Mouse (Mus musculus): ENCODE results near the gene H6pd. TPM values are rescaled to one million over a fixed set of nuclear protein-coding genes. Genes with fewer than 3 reads are reported as not detected.

Gene H6pd
- 10 to 100 TPM; 31.4 to 33.6 TPM for total RNA-seq (2023)

DNA sequence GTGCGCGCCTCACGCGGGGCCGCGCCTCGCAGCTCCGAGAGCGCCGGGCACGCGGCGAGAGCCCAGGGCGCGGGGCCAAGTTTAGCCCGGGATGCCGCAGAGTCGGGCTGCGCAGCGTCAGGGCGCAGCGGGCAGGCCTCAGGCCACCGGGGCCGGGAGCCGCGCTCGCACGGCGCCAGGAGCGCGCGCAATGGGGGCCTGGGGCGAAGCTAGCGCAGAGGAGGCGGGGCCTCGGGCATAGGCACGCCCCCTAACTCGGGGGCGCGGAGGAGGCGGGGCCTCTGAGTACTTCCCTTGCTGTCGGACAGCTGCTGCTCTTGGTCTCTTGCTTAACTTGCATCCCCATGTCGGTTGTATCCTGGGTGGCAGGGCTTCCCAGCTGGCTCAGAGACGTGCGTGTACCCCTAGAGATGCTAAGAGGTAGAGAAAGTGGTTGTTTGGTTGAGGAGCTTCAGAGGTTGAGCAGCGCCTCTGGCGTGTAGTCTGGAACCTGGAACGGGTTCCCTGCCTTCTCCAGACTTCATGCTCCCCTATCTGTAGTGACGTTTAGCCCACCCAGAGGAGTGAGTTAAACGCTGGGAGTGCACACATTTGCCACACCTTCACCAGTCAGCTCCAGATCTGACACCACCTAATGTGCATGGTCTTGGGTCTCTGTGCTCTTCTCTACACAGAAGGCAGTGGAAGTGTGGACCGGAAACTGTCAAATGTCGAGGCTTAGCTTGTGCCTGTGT lies at the start of gene H6pd:
TSS of gene H6pd (minus strand) at position 171 of the 734 bp plus-strand sequence.

DNA sequence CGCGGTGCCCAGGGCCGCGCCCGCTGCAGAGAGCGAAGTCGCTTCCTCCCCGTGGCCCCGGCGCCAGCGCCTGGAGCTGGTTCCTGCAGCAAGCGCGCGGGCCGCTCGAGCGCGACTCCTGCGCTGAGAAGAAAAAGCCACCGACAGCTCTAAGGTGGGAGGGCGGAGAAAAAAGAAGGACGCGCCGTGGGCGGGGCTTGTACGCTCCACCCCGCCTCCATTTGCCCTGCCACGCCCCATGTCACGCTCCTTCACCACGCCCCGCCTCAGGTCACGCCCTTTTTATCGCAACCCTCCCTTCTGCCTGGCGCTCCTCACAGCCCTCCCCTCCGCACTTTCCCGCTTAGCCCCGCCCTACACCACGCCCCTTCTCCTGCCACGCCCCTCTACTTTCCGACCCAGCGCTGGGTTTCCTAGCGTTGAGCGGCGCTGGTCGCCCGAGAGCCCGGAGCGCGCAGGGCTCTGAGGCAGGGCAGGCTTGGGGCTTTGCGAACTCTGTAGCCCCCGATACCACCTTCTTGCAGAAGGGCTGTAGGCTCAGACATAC lies 53.9 kb downstream of the H6pd start, which contains the start of gene Spsb1:
TSS of gene Spsb1 (minus strand) at position 151 of the 547 bp plus-strand sequence.

Other genes starting within 250 kb of the H6pd start
- gene Slc25a33, start 234.7 kb downstream of the H6pd start, total RNA-seq (2023) = 1 to 10 TPM; 3.9 to 5.6 TPM
- gene Spsb1, start 54.0 kb downstream of the H6pd start, total RNA-seq (2023) = 10 to 100 TPM; 12.4 to 14.2 TPM
- 1 to 10 TPM; 1.5 to 2.0 TPM for gene Gpr157, start 78.3 kb upstream of the H6pd start, total RNA-seq (2023)
- not detected for gene Slc2a5, start 110.3 kb upstream of the H6pd start, total RNA-seq (2023)
- gene Slc2a7, start 139.9 kb upstream of the H6pd start, total RNA-seq (2023) = not detected
- gene Car6, start 192.3 kb upstream of the H6pd start, total RNA-seq (2023) = not detected
- gene Eno1, start 227.7 kb upstream of the H6pd start, total RNA-seq (2023) = 100 to 1,000 TPM; 175 to 192 TPM